In the genomic region with DNA sequence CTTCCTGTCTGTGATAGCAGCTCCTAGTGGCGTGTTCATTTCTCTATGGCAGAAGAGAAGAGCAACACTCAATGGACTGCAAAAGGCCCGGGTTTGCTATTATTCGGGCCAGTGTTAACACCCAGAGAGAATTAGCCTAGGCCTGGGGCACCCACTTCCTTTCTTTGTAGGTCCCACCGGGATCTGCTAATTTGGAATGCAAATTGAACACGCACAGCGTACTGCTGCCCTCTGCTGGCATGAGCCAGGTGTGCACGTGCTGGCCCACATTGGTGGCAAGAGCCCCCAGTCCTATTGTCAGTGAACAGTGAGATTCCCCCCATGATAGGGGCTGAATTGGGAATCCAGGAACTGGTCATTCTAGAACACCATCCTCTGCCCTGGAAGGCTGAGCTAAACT, we compare ENCODE assay signal across 8 mouse cellular contexts.
A peak's percentile ranks its signal among the peaks of the same experiment; 100 is the strongest.
DNase-seq lines count a peak whose midpoint lies in the region; ATAC-seq and TF ChIP-seq lines count a peak whose summit lies in the region.

No protein-coding gene starts in this region.

- H3K4me3 ChIP-seq in bone marrow, adult 2 months (replicated peaks; ENCODE audit: control insufficient read depth, low read depth, low read length), result no peak overlapping the region
- H3K4me3 ChIP-seq in forebrain, embryonic 10.5 days, result peak overlapping the region; percentile 18; the same call in 1 of the 2 replicates
- peak overlapping the region; percentile 29; the same call in 1 of the 2 replicates for H3K4me3 ChIP-seq in heart, embryonic 15.5 days
- H3K4me3 ChIP-seq in liver, embryonic 15.5 days (replicated peaks), result no peak overlapping the region
- H3K4me3 ChIP-seq in neural tube, embryonic 13.5 days, result no peak overlapping the region

- no peak overlapping the region for H3K9ac ChIP-seq in heart, embryonic 15.5 days
- H3K9ac ChIP-seq in liver, embryonic 15.5 days, result no peak overlapping the region
- no peak overlapping the region for H3K9ac ChIP-seq in neural tube, embryonic 13.5 days

- peaks cover 31% of the 10 kb centered on the region for H3K27me3 ChIP-seq in forebrain, embryonic 10.5 days (ENCODE audit: poor library complexity, severe bottlenecking)
- 0 out of 2 replicates have a peak, but pooled peaks cover 3% of the 10 kb centered on the region for H3K27me3 ChIP-seq in heart, embryonic 15.5 days
- no peaks in the 10 kb centered on the region for H3K27me3 ChIP-seq in liver, embryonic 15.5 days
- no peaks in the 10 kb centered on the region for H3K27me3 ChIP-seq in neural tube, embryonic 13.5 days

- TF ChIP-seq POLR2A in bone marrow, adult 2 months (IDR thresholded peaks at IDR 0.05; ENCODE audit: borderline replicate concordance, control insufficient read depth, low read depth, low read length), result no peak

- peak; percentile 90 for TF ChIP-seq CTCF in bone marrow, adult 2 months (IDR thresholded peaks at IDR 0.05; ENCODE audit: control insufficient read depth, insufficient read depth, low read length)

- H3K4me2 ChIP-seq in heart, embryonic 15.5 days, result peak overlapping the region; percentile 59
- H3K4me2 ChIP-seq in liver, embryonic 15.5 days, result peak overlapping the region; percentile 39; the same call in 1 of the 2 replicates
- H3K4me2 ChIP-seq in neural tube, embryonic 13.5 days, result peak overlapping the region; percentile 43

- no peaks in the 10 kb centered on the region for H3K36me3 ChIP-seq in forebrain, embryonic 10.5 days (replicated peaks)
- H3K36me3 ChIP-seq in heart, embryonic 15.5 days, result no peaks in the 10 kb centered on the region
- H3K36me3 ChIP-seq in liver, embryonic 15.5 days (replicated peaks), result no peaks in the 10 kb centered on the region
- peaks cover 6% of the 10 kb centered on the region; the same call in 1 of the 2 replicates for H3K36me3 ChIP-seq in neural tube, embryonic 13.5 days

- H3K27ac ChIP-seq in bone marrow, adult 2 months (ENCODE audit: control insufficient read depth, insufficient read depth, low read depth, low read length, poor library complexity), result no peak overlapping the region
- no peak overlapping the region for H3K27ac ChIP-seq in forebrain, embryonic 10.5 days
- H3K27ac ChIP-seq in heart, embryonic 15.5 days, result no peak overlapping the region
- H3K27ac ChIP-seq in liver, embryonic 15.5 days (replicated peaks), result no peak overlapping the region
- 0 out of 2 replicates have a peak overlapping the region, but pooled peaks have one; percentile 4 for H3K27ac ChIP-seq in neural tube, embryonic 13.5 days (replicated peaks)

- 1% methylated on average over 7 of the region's 7 CpGs for WGBS in bone marrow, adult 2 months
- WGBS in forebrain, embryonic 10.5 days, result 2% methylated on average over 7 of the region's 7 CpGs
- 4% methylated on average over 7 of the region's 7 CpGs for WGBS in heart, embryonic 15.5 days
- WGBS in liver, embryonic 15.5 days (ENCODE audit: insufficient replicate concordance), result 1% methylated on average over 7 of the region's 7 CpGs
- WGBS in neural tube, embryonic 13.5 days, result 3% methylated on average over 7 of the region's 7 CpGs

- H3K4me1 ChIP-seq in bone marrow, adult 2 months (ENCODE audit: control insufficient read depth, insufficient read depth, low read length), result no peaks in the 10 kb centered on the region
- H3K4me1 ChIP-seq in forebrain, embryonic 10.5 days, result peaks cover 20% of the 10 kb centered on the region
- no peaks in the 10 kb centered on the region; the same call in 1 of the 2 replicates for H3K4me1 ChIP-seq in heart, embryonic 15.5 days (replicated peaks)
- H3K4me1 ChIP-seq in liver, embryonic 15.5 days (replicated peaks), result no peaks in the 10 kb centered on the region
- H3K4me1 ChIP-seq in neural tube, embryonic 13.5 days (replicated peaks), result peaks cover 23% of the 10 kb centered on the region

- peak; percentile 83 for DNase-seq in A20 (ENCODE audit: low read depth, low spot score)
- DNase-seq in forebrain, embryonic 10.5 days (ENCODE audit: extremely low spot score, low spot score), result peak; percentile 84
- DNase-seq in kidney, postnatal 36 days, result peak; percentile 74 to 91
- DNase-seq in telencephalon, adult 2 months (ENCODE audit: low read depth, low spot score), result peak; percentile 9

- ATAC-seq in heart, embryonic 15.5 days (replicated peaks; ENCODE audit: insufficient number of reproducible peaks, insufficient read depth, low FRiP score, low read depth), result no peak
- no peak for ATAC-seq in liver, embryonic 15.5 days (ENCODE audit: insufficient read depth)
- peak; percentile 66; the same call in 1 of the 2 replicates for ATAC-seq in neural tube, embryonic 13.5 days (ENCODE audit: low read depth)

- H3K9me3 ChIP-seq in forebrain, embryonic 10.5 days, result no peaks in the 10 kb centered on the region
- no peaks in the 10 kb centered on the region for H3K9me3 ChIP-seq in heart, embryonic 15.5 days (replicated peaks)
- no peaks in the 10 kb centered on the region for H3K9me3 ChIP-seq in liver, embryonic 15.5 days (replicated peaks)
- no peaks in the 10 kb centered on the region for H3K9me3 ChIP-seq in neural tube, embryonic 13.5 days

Comparison
In these comparisons a context has a peak if more than half of its experiments do, and no peak if none do; other contexts are left out.
1. DNase-seq: peak in every context shown above with its lines; median percentile 84 in forebrain, embryonic 10.5 days; 83 in A20; 82 in kidney, postnatal 36 days; 9 in telencephalon, adult 2 months.
2. H3K4me3 ChIP-seq: peak in forebrain, embryonic 10.5 days (single experiment) and heart, embryonic 15.5 days (single experiment); none in bone marrow, adult 2 months (single experiment), liver, embryonic 15.5 days (single experiment) and neural tube, embryonic 13.5 days (single experiment).
3. Peak in every context shown above with its lines, with median percentiles within 50 percentile points of each other: H3K4me2 ChIP-seq.